ENCODE assay signal across 16 mouse cellular contexts in the genomic region with DNA sequence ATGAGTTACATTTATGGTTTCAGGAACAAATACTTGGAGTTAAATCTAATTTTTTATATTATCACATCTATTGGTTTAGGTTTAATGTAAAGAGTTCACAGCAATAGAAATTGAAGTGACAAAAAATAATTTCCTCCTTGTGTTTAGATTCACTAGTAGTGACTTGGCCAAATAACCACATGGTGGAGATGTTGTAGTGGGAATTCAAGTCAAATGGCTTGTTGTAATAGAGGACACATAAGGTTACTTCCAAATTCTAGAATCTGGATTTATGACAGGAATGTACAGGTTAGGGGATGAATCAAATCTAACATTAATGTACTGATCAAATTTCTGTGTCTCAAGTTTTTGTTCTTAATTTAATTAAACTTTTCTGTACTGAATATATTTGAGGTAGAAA.
A peak's percentile ranks its signal among the peaks of the same experiment; 100 is the strongest.
DNase-seq lines count a peak whose midpoint lies in the region; ATAC-seq and TF ChIP-seq lines count a peak whose summit lies in the region.
"Had no signal": no experiment of that assay in that cellular context is flagged by ENCODE, and none has a peak within 500 bp of the region (broad histone marks: within the 10 kb centered on the region; RNA-seq: fewer than 3 reads in every experiment).

No protein-coding gene starts in this region.

- H3K36me3 ChIP-seq in hindbrain, postnatal 0 days (ENCODE audit: insufficient read depth, low read length) = no peaks in the 10 kb centered on the region
- no peaks in the 10 kb centered on the region for H3K36me3 ChIP-seq in hindbrain, embryonic 12.5 days
- H3K36me3 ChIP-seq: limb, embryonic 12.5 days; liver, embryonic 15.5 days; stomach, embryonic 15.5 days had no signal

- H3K9me3 ChIP-seq in hindbrain, postnatal 0 days (ENCODE audit: low read length) = no peaks in the 10 kb centered on the region
- H3K9me3 ChIP-seq in hindbrain, embryonic 12.5 days (replicated peaks) = no peaks in the 10 kb centered on the region
- H3K9me3 ChIP-seq: limb, embryonic 12.5 days; liver, embryonic 15.5 days; stomach, embryonic 15.5 days had no signal

- TF ChIP-seq CTCF in hindbrain, postnatal 0 days (IDR thresholded peaks at IDR 0.05; ENCODE audit: low read depth) = peak; percentile 59

- no peak overlapping the region for H3K4me2 ChIP-seq in hindbrain, postnatal 0 days (ENCODE audit: low read depth, low read length)
- no peak overlapping the region for H3K4me2 ChIP-seq in hindbrain, embryonic 12.5 days (replicated peaks)
- H3K4me2 ChIP-seq: limb, embryonic 12.5 days; liver, embryonic 15.5 days; stomach, embryonic 15.5 days had no signal

- ATAC-seq in hindbrain, postnatal 0 days = no peak
- ATAC-seq in hindbrain, embryonic 12.5 days (ENCODE audit: low FRiP score) = no peak
- 0 out of 2 replicates have a peak, but pooled peaks have one; percentile 47 for ATAC-seq in megakaryocyte-erythroid progenitor cell, adult 5-6 weeks (replicated peaks; ENCODE audit: low FRiP score, low TSS enrichment, poor library complexity, severe bottlenecking)
- ATAC-seq: inflammation-experienced regulatory T-cells, adult 6 months had no signal

- DNase-seq in embryo, embryonic 10.5 days (ENCODE audit: low spot score) = peak; percentile 22
- no peak for DNase-seq in embryo, embryonic 9.5 days (ENCODE audit: extremely low spot score)
- DNase-seq in hindbrain, postnatal 0 days (ENCODE audit: low spot score) = peak; percentile 71
- peak; percentile 88 for DNase-seq in 416B (ENCODE audit: low read depth)
- no peak for DNase-seq in urinary bladder, adult 18-20 months (ENCODE audit: low spot score in 2 of 2)
- no peak for DNase-seq in lung, postnatal 36 days
- DNase-seq: cerebellum, adult 8-10 months; heart, adult 11 months; kidney, postnatal 14 days; thymus, postnatal 36 days had no signal

- no peak overlapping the region for H3K27ac ChIP-seq in hindbrain, postnatal 0 days
- H3K27ac ChIP-seq in hindbrain, embryonic 12.5 days = no peak overlapping the region
- H3K27ac ChIP-seq: limb, embryonic 12.5 days; liver, embryonic 15.5 days; stomach, embryonic 15.5 days had no signal

- H3K4me1 ChIP-seq in hindbrain, postnatal 0 days (ENCODE audit: insufficient read depth, low read length) = no peaks in the 10 kb centered on the region
- no peaks in the 10 kb centered on the region for H3K4me1 ChIP-seq in hindbrain, embryonic 12.5 days
- H3K4me1 ChIP-seq: limb, embryonic 12.5 days; liver, embryonic 15.5 days; stomach, embryonic 15.5 days had no signal

- no peaks in the 10 kb centered on the region for H3K27me3 ChIP-seq in hindbrain, postnatal 0 days (ENCODE audit: insufficient read depth, low read length)
- H3K27me3 ChIP-seq in hindbrain, embryonic 12.5 days = no peaks in the 10 kb centered on the region
- H3K27me3 ChIP-seq: limb, embryonic 12.5 days; liver, embryonic 15.5 days; stomach, embryonic 15.5 days had no signal

- no peak overlapping the region for H3K4me3 ChIP-seq in hindbrain, postnatal 0 days (ENCODE audit: low read length)
- H3K4me3 ChIP-seq in hindbrain, embryonic 12.5 days = no peak overlapping the region
- H3K4me3 ChIP-seq: limb, embryonic 12.5 days; liver, embryonic 15.5 days; stomach, embryonic 15.5 days had no signal

- no peak overlapping the region for H3K9ac ChIP-seq in hindbrain, postnatal 0 days (replicated peaks; ENCODE audit: low read length)
- H3K9ac ChIP-seq in hindbrain, embryonic 12.5 days = no peak overlapping the region
- H3K9ac ChIP-seq: limb, embryonic 12.5 days; liver, embryonic 15.5 days; stomach, embryonic 15.5 days had no signal

Comparison
In these comparisons a context has a peak if more than half of its experiments do, and no peak if none do; other contexts are left out.
1. DNase-seq: peak in embryo, embryonic 10.5 days (single experiment), hindbrain, postnatal 0 days (single experiment) and 416B (single experiment); none in embryo, embryonic 9.5 days (single experiment), urinary bladder, adult 18-20 months (0 of 2) and lung, postnatal 36 days (single experiment).